ENCODE assay signal across 17 mouse cellular contexts in the genomic region with DNA sequence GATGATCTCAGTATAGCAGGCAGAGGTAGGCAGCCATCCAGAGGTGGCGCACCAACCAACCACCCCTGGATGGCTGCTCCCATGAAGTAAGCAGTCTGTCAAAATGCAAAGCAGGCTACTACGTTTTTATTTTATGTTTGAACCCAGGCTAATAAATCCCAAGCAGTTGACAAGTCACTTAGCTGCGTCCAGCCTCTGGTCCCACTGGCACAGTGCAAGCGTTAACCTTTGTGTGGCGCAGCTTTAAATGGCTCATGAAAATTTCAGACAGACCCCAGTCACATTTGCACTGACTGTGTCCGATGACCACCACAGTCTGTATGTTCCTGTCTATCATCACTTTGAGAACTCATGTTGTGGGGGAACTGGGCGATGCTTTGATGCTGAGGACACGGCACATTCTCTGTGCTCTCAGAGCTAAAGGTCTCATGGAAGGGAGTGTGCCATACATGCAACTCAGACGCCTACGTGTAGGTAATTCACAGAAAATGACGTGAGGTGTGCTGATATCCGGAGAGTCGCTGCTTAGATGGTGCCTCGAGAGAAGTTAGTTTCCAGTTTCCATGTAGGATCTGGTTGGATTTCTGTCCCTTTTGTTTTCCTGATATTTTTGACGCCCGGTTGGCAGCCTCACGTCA. TPM values are rescaled to one million over a fixed set of nuclear protein-coding genes. Genes with fewer than 3 reads are reported as not detected.
DNase-seq lines count a peak whose midpoint lies in the region; ATAC-seq lines count a peak whose summit lies in the region.
"Had no signal": no experiment of that assay in that cellular context is flagged by ENCODE, and none has a peak within 500 bp of the region (broad histone marks: within the 10 kb centered on the region; RNA-seq: fewer than 3 reads in every experiment).

No protein-coding gene starts in this region.

- 78% methylated on average over 17 of the region's 17 CpGs for WGBS in heart, embryonic 10.5 days
- WGBS in hindbrain, embryonic 12.5 days: 31% methylated on average over 17 of the region's 17 CpGs
- WGBS in limb, embryonic 11.5 days: 48% methylated on average over 17 of the region's 17 CpGs
- WGBS in neural tube, embryonic 12.5 days: 36% methylated on average over 17 of the region's 17 CpGs

- peaks cover 26% of the 10 kb centered on the region for H3K4me1 ChIP-seq in heart, embryonic 10.5 days
- peaks cover 15% of the 10 kb centered on the region for H3K4me1 ChIP-seq in hindbrain, embryonic 12.5 days
- peaks cover 18% of the 10 kb centered on the region for H3K4me1 ChIP-seq in limb, embryonic 11.5 days (ENCODE audit: control insufficient read depth, insufficient read depth, low read length)
- H3K4me1 ChIP-seq in neural tube, embryonic 12.5 days: peaks cover 22% of the 10 kb centered on the region
- H3K4me1 ChIP-seq: intestine, embryonic 15.5 days had no signal

- no peaks in the 10 kb centered on the region for H3K27me3 ChIP-seq in heart, embryonic 10.5 days (ENCODE audit: insufficient read depth, poor library complexity, severe bottlenecking)
- no peaks in the 10 kb centered on the region for H3K27me3 ChIP-seq in hindbrain, embryonic 12.5 days
- H3K27me3 ChIP-seq in limb, embryonic 11.5 days (ENCODE audit: control insufficient read depth, insufficient read depth, low read length): no peaks in the 10 kb centered on the region
- no peaks in the 10 kb centered on the region for H3K27me3 ChIP-seq in neural tube, embryonic 12.5 days (replicated peaks)
- H3K27me3 ChIP-seq: embryonic facial prominence, embryonic 13.5 days; intestine, embryonic 15.5 days had no signal

- no peaks in the 10 kb centered on the region for H3K36me3 ChIP-seq in heart, embryonic 10.5 days
- no peaks in the 10 kb centered on the region for H3K36me3 ChIP-seq in hindbrain, embryonic 12.5 days
- H3K36me3 ChIP-seq in limb, embryonic 11.5 days (ENCODE audit: control insufficient read depth, insufficient read depth, low read length): no peaks in the 10 kb centered on the region
- no peaks in the 10 kb centered on the region for H3K36me3 ChIP-seq in neural tube, embryonic 12.5 days
- H3K36me3 ChIP-seq: embryonic facial prominence, embryonic 13.5 days; intestine, embryonic 15.5 days had no signal

- no peak overlapping the region for H3K4me3 ChIP-seq in heart, embryonic 10.5 days
- H3K4me3 ChIP-seq in hindbrain, embryonic 12.5 days: no peak overlapping the region
- H3K4me3 ChIP-seq in limb, embryonic 11.5 days (ENCODE audit: low read depth, low read length): no peak overlapping the region
- no peak overlapping the region for H3K4me3 ChIP-seq in neural tube, embryonic 12.5 days
- H3K4me3 ChIP-seq: embryonic facial prominence, embryonic 13.5 days; intestine, embryonic 15.5 days had no signal

- H3K9me3 ChIP-seq in heart, embryonic 10.5 days: no peaks in the 10 kb centered on the region
- H3K9me3 ChIP-seq in hindbrain, embryonic 12.5 days (replicated peaks): no peaks in the 10 kb centered on the region
- no peaks in the 10 kb centered on the region for H3K9me3 ChIP-seq in limb, embryonic 11.5 days (ENCODE audit: control insufficient read depth, low read length)
- H3K9me3 ChIP-seq in neural tube, embryonic 12.5 days: no peaks in the 10 kb centered on the region
- H3K9me3 ChIP-seq: embryonic facial prominence, embryonic 13.5 days; intestine, embryonic 15.5 days had no signal

- peak overlapping the region; percentile 19 for H3K4me2 ChIP-seq in hindbrain, embryonic 12.5 days (replicated peaks)
- no peak overlapping the region for H3K4me2 ChIP-seq in limb, embryonic 11.5 days (ENCODE audit: low read depth, severe bottlenecking)
- H3K4me2 ChIP-seq in neural tube, embryonic 12.5 days (replicated peaks): peak overlapping the region; percentile 36
- H3K4me2 ChIP-seq: embryonic facial prominence, embryonic 13.5 days; intestine, embryonic 15.5 days had no signal

- intact Hi-C loops in heart, postnatal 25 days (cut with DNase I): no loop called here

- ATAC-seq in hindbrain, embryonic 12.5 days (ENCODE audit: low FRiP score): 0 out of 2 replicates have a peak, but pooled peaks have one; percentile 38
- no peak for ATAC-seq in limb, embryonic 11.5 days (ENCODE audit: insufficient number of reproducible peaks, low FRiP score, low TSS enrichment, low read depth)
- peak; percentile 51; the same call in 1 of the 2 replicates for ATAC-seq in neural tube, embryonic 12.5 days (ENCODE audit: low FRiP score, low read depth)
- ATAC-seq: intestine, embryonic 15.5 days had no signal

- H3K9ac ChIP-seq in hindbrain, embryonic 12.5 days: no peak overlapping the region
- no peak overlapping the region for H3K9ac ChIP-seq in limb, embryonic 11.5 days (ENCODE audit: low read length)
- no peak overlapping the region for H3K9ac ChIP-seq in neural tube, embryonic 12.5 days
- H3K9ac ChIP-seq: embryonic facial prominence, embryonic 13.5 days; intestine, embryonic 15.5 days had no signal

- peak; percentile 62 for DNase-seq in heart, embryonic 10.5 days (ENCODE audit: low spot score)
- DNase-seq in heart, postnatal 25 days (ENCODE audit: low spot score): no peak
- peak; percentile 30 for DNase-seq in limb, embryonic 11.5 days (ENCODE audit: low spot score)
- DNase-seq in urinary bladder, postnatal 36 days (ENCODE audit: low spot score in 2 of 2): no peak
- no peak for DNase-seq in kidney, adult 18-20 months
- DNase-seq: adrenal gland, postnatal 10 days; cerebellum, adult 8-10 months; liver; lung, adult 2 months; right cerebral cortex, postnatal 14 days had no signal

- no peak overlapping the region for H3K27ac ChIP-seq in heart, embryonic 10.5 days
- no peak overlapping the region for H3K27ac ChIP-seq in hindbrain, embryonic 12.5 days
- no peak overlapping the region for H3K27ac ChIP-seq in limb, embryonic 11.5 days (replicated peaks; ENCODE audit: low read depth, low read length)
- no peak overlapping the region for H3K27ac ChIP-seq in neural tube, embryonic 12.5 days
- H3K27ac ChIP-seq: embryonic facial prominence, embryonic 13.5 days; intestine, embryonic 15.5 days had no signal

RNA-seq across cellular contexts. Expression of a gene that starts 29.6 kb away (rescaled TPM):
- polyA plus RNA-seq in heart, embryonic 10.5 days (2016; fragmentation: Nextera tagmentation; extraction: Ambion mirVana): 2.7 and 4.4 TPM in 2 replicates
- total RNA-seq in heart, postnatal 25 days (2021): under 1 TPM; 0.61 to 0.62 TPM
- polyA plus RNA-seq in hindbrain, embryonic 12.5 days (2016; fragmentation: Nextera tagmentation; extraction: Ambion mirVana): 15.7 and 15.9 TPM in 2 replicates
- 3.7 TPM in 2 replicates for polyA plus RNA-seq in limb, embryonic 11.5 days (2014; fragmentation: Nextera tagmentation; extraction: Ambion mirVana)
- polyA plus RNA-seq in neural tube, embryonic 12.5 days (2016; fragmentation: Nextera tagmentation; extraction: Ambion mirVana): 17.0 and 20.3 TPM in 2 replicates
- total RNA-seq: granulocyte monocyte progenitor cell, adult 5-6 weeks; MEL; neutrophil, adult 5-6 weeks had no signal

Comparison
In these comparisons a context has a peak if more than half of its experiments do, and no peak if none do; other contexts are left out.
1. DNase-seq: peak in heart, embryonic 10.5 days (single experiment) and limb, embryonic 11.5 days (single experiment); none in heart, postnatal 25 days (single experiment), urinary bladder, postnatal 36 days (0 of 2) and kidney, adult 18-20 months (single experiment).